Mouse (Mus musculus): Measurements from ENCODE around the gene Upk3b. TPM values are rescaled to one million over a fixed set of nuclear protein-coding genes. Genes with fewer than 3 reads are reported as not detected.

The Upk3b gene
- polyA plus RNA-seq, 2 experiments, result 0.74 to 1.1 TPM

DNA sequence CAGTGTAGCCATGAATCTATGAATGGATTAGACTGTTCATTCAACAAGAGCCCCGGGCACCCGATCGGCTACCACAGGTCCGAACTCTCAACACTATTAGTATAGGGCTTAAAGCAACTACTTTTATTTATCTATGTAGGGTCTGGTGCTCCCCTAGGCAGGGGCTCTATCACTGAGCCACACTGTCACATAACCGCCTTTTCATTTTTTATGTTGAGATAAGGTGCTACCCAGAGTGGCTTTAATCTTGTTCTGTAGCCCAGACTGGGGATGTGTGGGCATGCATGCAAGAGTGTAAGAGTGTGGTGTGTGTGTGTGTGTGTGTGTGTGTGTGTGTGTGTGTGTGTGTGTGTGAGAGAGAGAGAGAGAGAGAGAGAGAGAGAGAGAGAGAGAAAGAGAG, 39.8 kb downstream of the Upk3b start:
- 98% methylated on average over 5 of the region's 5 CpGs for WGBS
- no peak for TF ChIP-seq POLR2A (IDR thresholded peaks at IDR 0.05; ENCODE audit: borderline replicate concordance, extremely low read depth, insufficient read depth, insufficient read length)

DNA sequence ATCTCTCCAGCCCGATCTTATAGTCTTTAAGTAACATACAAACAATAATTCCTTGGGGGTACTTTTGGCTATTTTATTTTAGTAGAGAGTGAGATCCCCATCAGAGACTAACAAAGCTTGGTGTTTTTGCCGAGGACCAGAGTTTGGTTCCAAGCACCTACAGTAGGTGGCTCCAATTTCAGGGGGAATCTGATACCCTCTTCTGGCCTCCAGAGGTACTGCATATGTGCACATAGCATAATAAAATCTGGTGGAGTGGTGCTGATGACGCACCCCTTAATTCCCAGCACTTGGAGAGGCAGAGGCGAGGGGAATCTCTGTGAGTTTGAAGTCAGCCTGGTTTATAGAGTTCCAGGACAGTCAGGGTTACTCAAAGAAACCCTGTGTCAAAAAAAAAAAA, 44.0 kb downstream of the Upk3b start:
- Histone ChIP-seq H3K36me3 (ENCODE audit: control insufficient read depth, insufficient read depth, low read length) (no peaks in the 10 kb centered on the region), H3K9me3 (ENCODE audit: control insufficient read depth, low read length) (no peaks in the 10 kb centered on the region), H3K4me2 (replicated peaks; ENCODE audit: low read depth, low read length, severe bottlenecking) (no peak overlapping the region), H3K4me1 (ENCODE audit: control insufficient read depth, insufficient read depth, low read length) (peaks cover 9% of the 10 kb centered on the region; the same call in 1 of the 2 replicates), H3K9ac (ENCODE audit: low read depth, low read length, severe bottlenecking) (no peak overlapping the region), H3K27me3 (ENCODE audit: control insufficient read depth, insufficient read depth, low read length) (no peaks in the 10 kb centered on the region), H3K4me3 (replicated peaks; ENCODE audit: low read length) (no peak overlapping the region), H3K27ac (replicated peaks; ENCODE audit: low read depth, low read length) (no peak overlapping the region)
- no peak for TF ChIP-seq POLR2A (IDR thresholded peaks at IDR 0.05; ENCODE audit: borderline replicate concordance, extremely low read depth, insufficient read depth, insufficient read length)
- DNase-seq (ENCODE audit: low spot score) (no peak), ATAC-seq (ENCODE audit: low FRiP score, low read depth) (no peak)
- WGBS, result 76% methylated on average over 4 of the region's 4 CpGs

More for the DNA sequence above, 39.8 kb downstream of the Upk3b start:
- Histone ChIP-seq H3K9ac (ENCODE audit: low read depth, low read length, severe bottlenecking) (no peak overlapping the region), H3K9me3 (ENCODE audit: control insufficient read depth, low read length) (no peaks in the 10 kb centered on the region), H3K4me1 (ENCODE audit: control insufficient read depth, insufficient read depth, low read length) (0 out of 2 replicates have a peak, but pooled peaks cover 6% of the 10 kb centered on the region), H3K27me3 (ENCODE audit: control insufficient read depth, insufficient read depth, low read length) (no peaks in the 10 kb centered on the region), H3K4me2 (replicated peaks; ENCODE audit: low read depth, low read length, severe bottlenecking) (no peak overlapping the region), H3K36me3 (ENCODE audit: control insufficient read depth, insufficient read depth, low read length) (no peaks in the 10 kb centered on the region), H3K27ac (replicated peaks; ENCODE audit: low read depth, low read length) (no peak overlapping the region), H3K4me3 (replicated peaks; ENCODE audit: low read length) (no peak overlapping the region)
- DNase-seq (ENCODE audit: low spot score) (no peak), ATAC-seq (ENCODE audit: low FRiP score, low read depth) (no peak)

DNA sequence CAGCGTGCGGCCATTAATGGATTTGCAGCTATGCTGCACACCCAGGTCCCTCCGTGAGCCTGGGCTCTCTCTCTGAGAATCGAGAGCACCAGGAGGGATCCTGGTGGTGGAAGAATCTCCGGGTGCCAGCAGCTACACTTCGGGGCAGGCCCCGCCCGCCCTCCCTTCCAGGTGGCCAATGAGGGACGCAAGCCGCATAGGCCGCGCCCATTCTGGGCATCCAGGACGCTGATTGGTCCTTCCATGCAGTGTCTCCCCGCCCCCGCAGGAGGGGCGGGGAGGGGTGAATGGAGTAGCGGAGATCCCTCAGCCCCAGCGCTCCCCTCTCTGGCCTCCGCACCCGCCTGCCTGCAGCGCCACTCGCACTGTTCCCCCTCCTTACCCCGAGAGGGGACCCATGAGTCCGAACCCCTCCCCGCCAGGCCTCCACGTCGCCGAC, 45.4 kb downstream of the Upk3b start, which contains the start of gene Rasa4:
Gene Rasa4, plus strand, starts transcription at position 248 of the 439 bp plus-strand sequence.
- H3K9ac ChIP-seq (ENCODE audit: low read depth, low read length, severe bottlenecking), result peak within 1 kb of the TSS; percentile 53

DNA sequence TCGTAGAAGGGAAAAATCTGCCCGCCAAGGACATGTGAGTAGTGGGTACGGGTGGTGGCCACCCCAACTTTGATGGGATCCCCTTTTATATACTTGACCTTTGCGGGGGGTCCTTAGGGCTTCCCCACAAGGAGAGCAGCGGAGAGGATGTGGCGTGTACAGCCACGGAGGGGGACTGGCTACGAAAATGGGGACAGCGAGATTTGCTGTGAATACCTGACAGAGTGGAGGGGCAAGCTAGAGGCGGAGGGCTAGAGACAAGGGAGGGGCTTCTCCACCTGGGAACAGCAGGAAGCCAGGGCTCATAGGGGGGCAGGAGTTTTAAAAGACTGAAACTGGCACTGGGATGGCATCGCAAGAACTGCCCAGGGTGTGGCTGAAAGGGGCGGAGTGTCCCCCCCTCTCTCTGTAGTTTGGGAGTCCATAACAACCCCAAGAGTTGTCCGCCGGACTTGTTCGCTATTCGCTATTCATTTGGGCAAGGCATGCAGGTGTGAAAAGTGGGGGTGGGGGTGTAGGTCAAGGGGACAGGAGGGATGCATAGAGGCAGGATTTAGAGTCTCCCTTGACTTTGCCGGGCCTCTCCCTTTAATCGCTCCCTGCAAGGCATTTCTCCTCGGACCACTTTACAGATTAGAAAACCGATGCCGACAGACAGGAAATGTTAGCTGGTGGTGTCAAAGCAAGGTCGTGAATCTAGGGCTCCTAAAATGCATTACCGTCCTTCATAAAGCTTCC, 46.0 kb downstream of the Upk3b start:
- TF ChIP-seq POLR2A (IDR thresholded peaks at IDR 0.05; ENCODE audit: borderline replicate concordance, extremely low read depth, insufficient read depth, insufficient read length), result no peak
- peak; percentile 26 for ATAC-seq (ENCODE audit: low FRiP score, low read depth)
- Histone ChIP-seq H3K27me3 (ENCODE audit: control insufficient read depth, insufficient read depth, low read length) (no peaks in the 10 kb centered on the region), H3K9ac (ENCODE audit: low read depth, low read length, severe bottlenecking) (peak overlapping the region; percentile 53), H3K4me3 (replicated peaks; ENCODE audit: low read length) (peak overlapping the region; percentile 64), H3K27ac (replicated peaks; ENCODE audit: low read depth, low read length) (no peak overlapping the region), H3K4me1 (ENCODE audit: control insufficient read depth, insufficient read depth, low read length) (peaks cover 9% of the 10 kb centered on the region; the same call in 1 of the 2 replicates), H3K9me3 (ENCODE audit: control insufficient read depth, low read length) (no peaks in the 10 kb centered on the region), H3K4me2 (replicated peaks; ENCODE audit: low read depth, low read length, severe bottlenecking) (peak overlapping the region; percentile 93), H3K36me3 (ENCODE audit: control insufficient read depth, insufficient read depth, low read length) (no peaks in the 10 kb centered on the region)
- DNase-seq (ENCODE audit: low spot score), result no peak
- WGBS, result 1% methylated on average over 23 of the region's 23 CpGs

More for the DNA sequence above, 45.4 kb downstream of the Upk3b start, which contains the start of gene Rasa4:
- DNase-seq (ENCODE audit: low spot score) (peak; percentile 98), ATAC-seq (ENCODE audit: low FRiP score, low read depth) (peak; percentile 98)
- H3K4me1 ChIP-seq (ENCODE audit: control insufficient read depth, insufficient read depth, low read length), result peaks cover 9% of the 10 kb centered on the region; the same call in 1 of the 2 replicates
- H3K9me3 ChIP-seq (ENCODE audit: control insufficient read depth, low read length), result no peaks in the 10 kb centered on the region
- no peaks in the 10 kb centered on the region for H3K36me3 ChIP-seq (ENCODE audit: control insufficient read depth, insufficient read depth, low read length)
- WGBS, result 2% methylated on average over 18 of the region's 28 CpGs
- peak; percentile 13; the same call in 1 of the 2 replicates for TF ChIP-seq POLR2A (IDR thresholded peaks at IDR 0.05; ENCODE audit: borderline replicate concordance, extremely low read depth, insufficient read depth, insufficient read length)
- no peaks in the 10 kb centered on the region for H3K27me3 ChIP-seq (ENCODE audit: control insufficient read depth, insufficient read depth, low read length)
- peak within 1 kb of the TSS; percentile 93 for H3K4me2 ChIP-seq (replicated peaks; ENCODE audit: low read depth, low read length, severe bottlenecking)
- peak within 1 kb of the TSS; percentile 64 for H3K4me3 ChIP-seq (replicated peaks; ENCODE audit: low read length)
- no peak within 1 kb of the TSS for H3K27ac ChIP-seq (replicated peaks; ENCODE audit: low read depth, low read length)

DNA sequence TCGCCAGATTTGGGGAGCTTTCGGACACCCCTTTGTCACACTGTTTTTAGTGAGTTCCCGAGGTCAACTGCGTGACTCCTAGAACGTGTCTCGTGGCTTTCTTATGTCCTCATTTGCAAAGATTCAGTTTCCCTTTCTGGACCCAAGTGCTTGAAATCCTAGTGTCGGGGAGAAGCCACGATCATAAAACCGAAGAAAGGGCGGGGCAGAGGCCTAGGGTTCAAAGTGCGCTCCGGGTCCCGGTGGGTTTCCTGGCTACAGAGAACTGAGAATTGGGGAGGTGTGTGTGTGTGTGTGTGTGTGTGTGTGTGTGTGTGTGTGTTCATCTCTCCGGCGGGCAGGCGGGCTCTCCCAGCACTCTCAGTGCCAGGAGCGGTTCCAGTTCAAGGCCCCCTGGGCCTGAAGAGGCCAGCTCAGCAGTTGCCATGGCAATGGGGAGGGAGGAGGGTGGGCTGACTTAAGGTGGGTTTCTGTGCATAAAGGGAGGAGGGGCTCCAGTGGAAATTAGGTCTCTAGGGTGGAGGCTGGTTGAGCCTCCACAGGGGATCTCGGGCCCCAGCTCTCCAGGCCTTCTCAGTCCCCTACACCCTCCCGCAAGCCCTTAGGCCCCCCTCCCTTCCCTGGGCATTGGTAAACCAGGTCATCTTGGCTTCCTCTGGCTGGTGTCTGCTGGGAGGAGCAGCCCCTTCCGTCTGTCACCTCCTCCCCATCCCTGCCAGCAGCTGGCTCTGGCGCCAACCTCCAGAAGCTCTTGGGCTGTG, 46.8 kb downstream of the Upk3b start:
- no peak for DNase-seq (ENCODE audit: low spot score)
- Histone ChIP-seq H3K4me3 (replicated peaks; ENCODE audit: low read length) (peak overlapping the region; percentile 64), H3K9me3 (ENCODE audit: control insufficient read depth, low read length) (no peaks in the 10 kb centered on the region), H3K4me1 (ENCODE audit: control insufficient read depth, insufficient read depth, low read length) (peaks cover 9% of the 10 kb centered on the region; the same call in 1 of the 2 replicates), H3K27ac (replicated peaks; ENCODE audit: low read depth, low read length) (no peak overlapping the region), H3K4me2 (replicated peaks; ENCODE audit: low read depth, low read length, severe bottlenecking) (peak overlapping the region; percentile 93), H3K36me3 (ENCODE audit: control insufficient read depth, insufficient read depth, low read length) (no peaks in the 10 kb centered on the region; the same call in 1 of the 2 replicates), H3K9ac (ENCODE audit: low read depth, low read length, severe bottlenecking) (peak overlapping the region; percentile 32), H3K27me3 (ENCODE audit: control insufficient read depth, insufficient read depth, low read length) (no peaks in the 10 kb centered on the region)
- no peak for TF ChIP-seq POLR2A (IDR thresholded peaks at IDR 0.05; ENCODE audit: borderline replicate concordance, extremely low read depth, insufficient read depth, insufficient read length)
- WGBS, result 10% methylated on average over 18 of the region's 21 CpGs
- ATAC-seq (ENCODE audit: low FRiP score, low read depth), result no peak
